Mouse (Mus musculus) thymus, postnatal 0 days (tissue): ENCODE results near the gene Gm3409. TPM values are rescaled to one million over a fixed set of nuclear protein-coding genes. Genes with fewer than 3 reads are reported as not detected.

Experiments
- polyA plus RNA-seq: library from polyadenylated mRNA; unstranded; fragments of >200 nt; fragmentation: Nextera tagmentation; extraction: Ambion mirVana; gene quantifications from 2 replicates; pipeline ENCODE4 v1.2.1, GENCODE M21; 2015

Gene Gm3409
- polyA plus RNA-seq, 1 experiment from 2014 or later: 0.13 TPM

Other genes starting within 250 kb of the Gm3409 start
- 0.29 and 0.35 TPM in 2 replicates for gene Wasf3, start 152.7 kb upstream of the Gm3409 start, polyA plus RNA-seq
- not detected in 2 replicates for gene Gm6408, start 55.7 kb upstream of the Gm3409 start, polyA plus RNA-seq
- gene Gm6370, start 46.3 kb upstream of the Gm3409 start, polyA plus RNA-seq: not detected in 2 replicates
- not detected in 2 replicates for gene 4930449I24Rik, start 35.2 kb upstream of the Gm3409 start, polyA plus RNA-seq
- not detected in 2 replicates for gene Gm3402, start 23.5 kb upstream of the Gm3409 start, polyA plus RNA-seq
- gene Gm3404, start 11.8 kb upstream of the Gm3409 start, polyA plus RNA-seq: not detected in 2 replicates
- gene Gm3415, start 18.5 kb downstream of the Gm3409 start, polyA plus RNA-seq: not detected in 2 replicates
- gene Gpr12, start 47.6 kb downstream of the Gm3409 start, polyA plus RNA-seq: 0.26 TPM in 1 of 2 replicates, not detected in the other